Mouse (Mus musculus): ENCODE data around the gene Mindy4.

- no peak for TF ChIP-seq POLR2A (IDR thresholded peaks at IDR 0.05; ENCODE audit: low read depth, low read length)
- TF ChIP-seq CTCF (IDR thresholded peaks at IDR 0.05; ENCODE audit: extremely low read depth, insufficient read depth, insufficient read length, insufficient replicate concordance), result no peak
Measured at GRCm38 (mm10) chr6:55173171-55173570, 30.0 kb upstream of the Mindy4 start.
